Mouse (Mus musculus): ENCODE results near the gene Ormdl2. TPM values are rescaled to one million over a fixed set of nuclear protein-coding genes. Genes with fewer than 3 reads are reported as not detected.
A peak's percentile ranks its signal among the peaks of the same experiment; 100 is the strongest.

Ormdl2 gene
- polyA plus RNA-seq, 1 experiment from 2014 or later = 68.5 TPM

GRCm38 (mm10) chr10:128798676-128799075 lies 22.8 kb downstream of the Ormdl2 start:
- H3K4me1 ChIP-seq (ENCODE audit: control insufficient read depth, low read depth, low read length) = peaks cover 4% of the 10 kb centered on the region
- no peak overlapping the region for H3K9ac ChIP-seq (ENCODE audit: low read depth, low read length)
- no peak overlapping the region for H3K4me3 ChIP-seq (ENCODE audit: low read depth, low read length)
- H3K27me3 ChIP-seq (ENCODE audit: control insufficient read depth, insufficient read depth, low read depth, low read length) = no peaks in the 10 kb centered on the region; the same call in none of the 2 replicates
- WGBS (ENCODE audit: insufficient replicate concordance) = 70% methylated on average over 8 of the region's 8 CpGs
- no peak overlapping the region for H3K4me2 ChIP-seq (ENCODE audit: low read depth, low read length)
- no peak for ATAC-seq (ENCODE audit: low read depth)
- no peaks in the 10 kb centered on the region; the same call in 1 of the 2 replicates for H3K36me3 ChIP-seq (ENCODE audit: control insufficient read depth, insufficient read depth)
- H3K9me3 ChIP-seq (replicated peaks; ENCODE audit: control insufficient read depth, low read length) = no peaks in the 10 kb centered on the region
- H3K27ac ChIP-seq (ENCODE audit: low read length) = no peak overlapping the region

GRCm38 (mm10) chr10:128795581-128795980 lies 25.9 kb downstream of the Ormdl2 start:
- no peak overlapping the region for H3K4me3 ChIP-seq (ENCODE audit: low read depth, low read length)
- H3K27ac ChIP-seq (ENCODE audit: low read length) = no peak overlapping the region
- no peak overlapping the region for H3K9ac ChIP-seq (ENCODE audit: low read depth, low read length)
- no peak overlapping the region for H3K4me2 ChIP-seq (ENCODE audit: low read depth, low read length)
- 77% methylated on average over 3 of the region's 3 CpGs for WGBS (ENCODE audit: insufficient replicate concordance)
- no peaks in the 10 kb centered on the region; the same call in 1 of the 2 replicates for H3K36me3 ChIP-seq (ENCODE audit: control insufficient read depth, insufficient read depth)
- no peaks in the 10 kb centered on the region for H3K27me3 ChIP-seq (ENCODE audit: control insufficient read depth, insufficient read depth, low read depth, low read length)
- H3K4me1 ChIP-seq (ENCODE audit: control insufficient read depth, low read depth, low read length) = no peaks in the 10 kb centered on the region
- ATAC-seq (ENCODE audit: low read depth) = no peak
- H3K9me3 ChIP-seq (replicated peaks; ENCODE audit: control insufficient read depth, low read length) = no peaks in the 10 kb centered on the region

GRCm38 (mm10) chr10:128794391-128794790 lies 27.1 kb downstream of the Ormdl2 start:
- H3K4me3 ChIP-seq (ENCODE audit: low read depth, low read length) = no peak overlapping the region
- H3K9me3 ChIP-seq (replicated peaks; ENCODE audit: control insufficient read depth, low read length) = no peaks in the 10 kb centered on the region
- no peak overlapping the region for H3K4me2 ChIP-seq (ENCODE audit: low read depth, low read length)
- H3K9ac ChIP-seq (ENCODE audit: low read depth, low read length) = no peak overlapping the region
- no peaks in the 10 kb centered on the region for H3K4me1 ChIP-seq (ENCODE audit: control insufficient read depth, low read depth, low read length)
- ATAC-seq (ENCODE audit: low read depth) = no peak
- WGBS (ENCODE audit: insufficient replicate concordance) = 64% methylated on average over 5 of the region's 5 CpGs
- no peaks in the 10 kb centered on the region for H3K27me3 ChIP-seq (ENCODE audit: control insufficient read depth, insufficient read depth, low read depth, low read length)
- H3K27ac ChIP-seq (ENCODE audit: low read length) = no peak overlapping the region
- H3K36me3 ChIP-seq (ENCODE audit: control insufficient read depth, insufficient read depth) = no peaks in the 10 kb centered on the region; the same call in 1 of the 2 replicates

GRCm38 (mm10) chr10:128793258-128793657 lies 28.2 kb downstream of the Ormdl2 start:
- Histone ChIP-seq H3K9ac (ENCODE audit: low read depth, low read length) (no peak overlapping the region), H3K4me2 (ENCODE audit: low read depth, low read length) (no peak overlapping the region), H3K27ac (ENCODE audit: low read length) (no peak overlapping the region), H3K9me3 (replicated peaks; ENCODE audit: control insufficient read depth, low read length) (no peaks in the 10 kb centered on the region), H3K4me3 (ENCODE audit: low read depth, low read length) (no peak overlapping the region), H3K27me3 (ENCODE audit: control insufficient read depth, insufficient read depth, low read depth, low read length) (no peaks in the 10 kb centered on the region), H3K4me1 (ENCODE audit: control insufficient read depth, low read depth, low read length) (no peaks in the 10 kb centered on the region), H3K36me3 (ENCODE audit: control insufficient read depth, insufficient read depth) (no peaks in the 10 kb centered on the region; the same call in 1 of the 2 replicates)
- no peak for ATAC-seq (ENCODE audit: low read depth)
- 73% methylated on average over 1 of the region's 1 CpGs for WGBS (ENCODE audit: insufficient replicate concordance)

GRCm38 (mm10) chr10:128792041-128792440 lies 29.4 kb downstream of the Ormdl2 start:
- Histone ChIP-seq H3K4me1 (ENCODE audit: control insufficient read depth, low read depth, low read length) (no peaks in the 10 kb centered on the region), H3K9me3 (replicated peaks; ENCODE audit: control insufficient read depth, low read length) (no peaks in the 10 kb centered on the region), H3K4me3 (ENCODE audit: low read depth, low read length) (no peak overlapping the region), H3K27me3 (ENCODE audit: control insufficient read depth, insufficient read depth, low read depth, low read length) (no peaks in the 10 kb centered on the region), H3K9ac (ENCODE audit: low read depth, low read length) (no peak overlapping the region), H3K27ac (ENCODE audit: low read length) (no peak overlapping the region), H3K36me3 (ENCODE audit: control insufficient read depth, insufficient read depth) (no peaks in the 10 kb centered on the region), H3K4me2 (ENCODE audit: low read depth, low read length) (no peak overlapping the region)
- ATAC-seq (ENCODE audit: low read depth) = no peak

GRCm38 (mm10) chr10:128790398-128791124 lies 30.9 kb downstream of the Ormdl2 start, which contains the start of gene Mmp19:
Gene Mmp19 (plus strand): TSS chr10:128790910.
- H3K4me3 ChIP-seq (ENCODE audit: low read depth, low read length) = peak within 1 kb of the TSS; percentile 38

GRCm38 (mm10) chr10:128780200-128780599 lies 41.2 kb downstream of the Ormdl2 start:
- ATAC-seq (ENCODE audit: low read depth) = no peak
- Histone ChIP-seq H3K9ac (ENCODE audit: low read depth, low read length) (no peak overlapping the region), H3K27ac (ENCODE audit: low read length) (no peak overlapping the region), H3K27me3 (ENCODE audit: control insufficient read depth, insufficient read depth, low read depth, low read length) (no peaks in the 10 kb centered on the region), H3K4me2 (ENCODE audit: low read depth, low read length) (no peak overlapping the region), H3K4me3 (ENCODE audit: low read depth, low read length) (no peak overlapping the region), H3K4me1 (ENCODE audit: control insufficient read depth, low read depth, low read length) (peaks cover 4% of the 10 kb centered on the region; the same call in 1 of the 2 replicates), H3K9me3 (replicated peaks; ENCODE audit: control insufficient read depth, low read length) (no peaks in the 10 kb centered on the region; the same call in none of the 2 replicates), H3K36me3 (ENCODE audit: control insufficient read depth, insufficient read depth) (no peaks in the 10 kb centered on the region)
- 43% methylated on average over 1 of the region's 1 CpGs for WGBS (ENCODE audit: insufficient replicate concordance)

More at GRCm38 (mm10) chr10:128790398-128791124, 30.9 kb downstream of the Ormdl2 start, which contains the start of gene Mmp19:
- Histone ChIP-seq H3K4me2 (ENCODE audit: low read depth, low read length) (peak within 1 kb of the TSS; percentile 25), H3K4me1 (ENCODE audit: control insufficient read depth, low read depth, low read length) (no peaks in the 10 kb centered on the region), H3K36me3 (ENCODE audit: control insufficient read depth, insufficient read depth) (no peaks in the 10 kb centered on the region), H3K9me3 (replicated peaks; ENCODE audit: control insufficient read depth, low read length) (no peaks in the 10 kb centered on the region), H3K27ac (ENCODE audit: low read length) (peak within 1 kb of the TSS; percentile 56), H3K9ac (ENCODE audit: low read depth, low read length) (peak within 1 kb of the TSS; percentile 4; the same call in 1 of the 2 replicates), H3K27me3 (ENCODE audit: control insufficient read depth, insufficient read depth, low read depth, low read length) (no peaks in the 10 kb centered on the region)
- whole genome bisulfite sequencing (ENCODE audit: insufficient replicate concordance) = 51% methylated on average over 7 of the region's 7 CpGs
- ATAC-seq (ENCODE audit: low read depth) = peak; percentile 84

- Histone ChIP-seq H3K36me3 (ENCODE audit: control insufficient read depth, insufficient read depth) (no peaks in the 10 kb centered on the region), H3K9ac (ENCODE audit: low read depth, low read length) (no peak overlapping the region), H3K27me3 (ENCODE audit: control insufficient read depth, insufficient read depth, low read depth, low read length) (no peaks in the 10 kb centered on the region), H3K4me1 (ENCODE audit: control insufficient read depth, low read depth, low read length) (peaks cover 4% of the 10 kb centered on the region; the same call in 1 of the 2 replicates), H3K4me3 (ENCODE audit: low read depth, low read length) (no peak overlapping the region), H3K27ac (ENCODE audit: low read length) (peak overlapping the region; percentile 76), H3K9me3 (replicated peaks; ENCODE audit: control insufficient read depth, low read length) (no peaks in the 10 kb centered on the region; the same call in none of the 2 replicates), H3K4me2 (ENCODE audit: low read depth, low read length) (no peak overlapping the region)
- 20% methylated on average over 8 of the region's 8 CpGs for WGBS (ENCODE audit: insufficient replicate concordance)
- peak; percentile 79 for ATAC-seq (ENCODE audit: low read depth)
Measured at GRCm38 (mm10) chr10:128779011-128779795, 42.2 kb downstream of the Ormdl2 start.

All from liver, embryonic 16.5 days (tissue).